Mouse (Mus musculus) liver, postnatal 0 days (tissue): Measurements from ENCODE around the gene Strbp.

Experiments used
- CTCF ChIP-seq: sonication (generic); IDR thresholded peaks from 2 replicates; pipeline ENCODE4 v1.5.1; 2016; ENCODE audit warnings: antibody characterized with exemption, low read depth
- EP300 ChIP-seq: IDR thresholded peaks from 2 replicates; pipeline ENCODE4 v1.6.1; 2016; ENCODE audit warnings: antibody characterized with exemption, low read depth, mild to moderate bottlenecking

GRCm38 (mm10) chr2:37704141-37704760, 592 bp upstream of the Strbp start:
- no peak for TF ChIP-seq EP300
- no peak for TF ChIP-seq CTCF
